Mouse (Mus musculus): ENCODE data around the gene Dcakd. TPM values are rescaled to one million over a fixed set of nuclear protein-coding genes. Genes with fewer than 3 reads are reported as not detected.

The Dcakd gene
- polyA plus RNA-seq, 1 experiment from 2014 or later = 163 TPM

DNA sequence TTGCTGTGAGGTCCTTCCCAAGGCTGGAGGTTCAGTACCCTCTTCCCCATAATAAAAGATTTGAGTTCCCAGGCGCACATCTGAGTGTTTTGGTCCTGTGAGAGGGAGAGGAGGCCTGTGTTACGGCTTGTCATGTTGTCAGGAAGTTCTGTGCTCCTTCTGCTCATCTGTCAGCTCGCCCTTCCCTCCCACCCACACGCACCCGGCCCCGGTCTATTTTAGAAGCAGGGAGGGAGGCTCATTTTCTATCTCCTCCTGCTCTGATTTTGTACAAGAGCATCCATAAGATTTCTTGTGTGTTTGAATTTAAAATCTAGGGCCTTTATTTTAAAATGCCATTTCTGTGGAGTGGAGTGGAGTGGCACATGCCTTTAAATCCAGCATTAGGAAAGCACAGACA, 9.9 kb upstream of the Dcakd start:
- peaks cover 13% of the 10 kb centered on the region for H3K36me3 ChIP-seq
- no peak overlapping the region for H3K27ac ChIP-seq (replicated peaks)
- H3K9ac ChIP-seq (replicated peaks) = no peak overlapping the region
- no peak overlapping the region for H3K4me3 ChIP-seq
- whole genome bisulfite sequencing = 96% methylated on average over 6 of the region's 6 CpGs
- no peak overlapping the region for H3K4me2 ChIP-seq (replicated peaks)
- no peaks in the 10 kb centered on the region for H3K27me3 ChIP-seq
- H3K9me3 ChIP-seq = no peaks in the 10 kb centered on the region
- no peak for ATAC-seq (ENCODE audit: low FRiP score, low read depth)
- H3K4me1 ChIP-seq = no peaks in the 10 kb centered on the region

DNA sequence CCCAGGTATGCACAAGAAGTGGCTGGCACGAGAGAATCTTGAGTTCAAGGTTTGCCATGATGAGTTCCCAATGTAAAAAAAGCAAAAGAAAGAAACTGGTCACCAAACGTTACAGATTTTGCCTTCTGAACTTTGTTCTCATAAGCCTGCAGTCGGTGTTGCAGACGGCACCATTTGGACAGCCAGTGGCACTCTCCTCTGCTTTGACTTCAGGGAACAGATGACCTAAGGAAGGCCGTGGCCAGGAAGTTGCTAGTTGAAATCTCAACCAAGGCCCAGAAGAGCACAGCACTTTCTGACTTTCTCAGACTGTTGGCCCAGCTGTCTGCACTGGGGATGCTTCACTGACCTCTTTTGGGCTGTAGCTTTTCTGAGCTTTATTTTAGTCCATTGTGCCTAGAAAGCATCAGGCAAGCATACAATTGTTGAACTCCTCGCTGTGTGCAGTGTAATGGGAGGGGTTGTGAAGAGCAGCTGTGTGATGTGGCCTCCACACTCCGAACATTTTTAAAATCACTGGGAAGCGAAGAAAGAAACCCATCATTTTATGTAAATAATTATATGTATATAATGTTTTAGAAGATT, 8.8 kb upstream of the Dcakd start:
- Histone ChIP-seq H3K9me3 (no peaks in the 10 kb centered on the region), H3K36me3 (peaks cover 15% of the 10 kb centered on the region), H3K4me2 (replicated peaks) (no peak overlapping the region), H3K27ac (replicated peaks) (no peak overlapping the region), H3K9ac (replicated peaks) (no peak overlapping the region), H3K4me3 (no peak overlapping the region), H3K27me3 (no peaks in the 10 kb centered on the region), H3K4me1 (no peaks in the 10 kb centered on the region)
- WGBS = 90% methylated on average over 8 of the region's 8 CpGs
- no peak for ATAC-seq (ENCODE audit: low FRiP score, low read depth)

DNA sequence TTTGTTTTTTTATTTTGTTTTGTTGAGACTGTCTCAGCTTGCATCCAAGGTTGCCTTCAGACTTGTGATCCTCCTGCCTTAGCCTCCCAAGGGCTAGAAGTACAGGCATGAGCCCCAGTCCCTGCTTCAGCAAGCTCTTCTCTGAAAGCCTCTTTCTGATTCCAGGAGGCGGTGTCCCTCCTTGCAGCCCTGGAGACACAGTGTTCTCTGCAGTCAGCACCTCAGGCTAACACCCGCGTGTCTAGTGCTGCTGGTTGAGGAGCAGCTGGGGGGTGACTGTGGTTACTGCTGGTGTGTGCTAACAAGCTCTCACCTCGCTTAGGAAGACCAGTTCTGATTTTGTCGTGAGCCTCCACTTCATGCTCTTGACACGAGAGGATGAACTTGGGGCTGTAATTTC, 6.9 kb upstream of the Dcakd start:
- Histone ChIP-seq H3K27me3 (no peaks in the 10 kb centered on the region), H3K4me2 (replicated peaks) (no peak overlapping the region), H3K4me1 (peaks cover under 1% of the 10 kb centered on the region; the same call in 1 of the 2 replicates), H3K27ac (replicated peaks) (no peak overlapping the region), H3K9me3 (no peaks in the 10 kb centered on the region), H3K36me3 (peaks cover 18% of the 10 kb centered on the region), H3K4me3 (no peak overlapping the region), H3K9ac (replicated peaks) (no peak overlapping the region)
- 88% methylated on average over 6 of the region's 6 CpGs for WGBS
- ATAC-seq (ENCODE audit: low FRiP score, low read depth) = no peak

DNA sequence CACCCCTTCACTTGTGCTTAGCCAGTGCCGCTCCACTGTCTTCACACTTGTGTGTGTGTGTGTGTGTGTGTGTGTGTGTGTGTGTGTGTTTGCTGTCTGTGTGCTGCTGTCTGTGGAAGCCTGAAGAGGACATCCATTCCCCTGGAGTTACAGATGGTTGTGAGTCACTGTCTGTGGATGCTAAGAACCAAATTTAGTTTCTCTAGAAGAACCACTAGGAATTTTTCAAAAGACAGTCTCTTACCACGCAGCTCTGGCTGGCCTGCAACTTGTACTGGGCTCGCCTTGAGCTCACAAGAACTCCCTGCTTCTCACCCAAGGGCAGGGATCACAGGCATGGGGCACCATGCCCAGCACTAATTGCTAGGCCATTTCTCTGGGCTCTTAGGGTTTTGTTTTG, 4.9 kb upstream of the Dcakd start:
- H3K9me3 ChIP-seq = no peaks in the 10 kb centered on the region
- H3K36me3 ChIP-seq = peaks cover 8% of the 10 kb centered on the region; the same call in 1 of the 2 replicates
- H3K9ac ChIP-seq (replicated peaks) = no peak overlapping the region
- H3K4me1 ChIP-seq = peaks cover 11% of the 10 kb centered on the region
- no peak overlapping the region for H3K4me3 ChIP-seq
- no peak for ATAC-seq (ENCODE audit: low FRiP score, low read depth)
- 93% methylated on average over 3 of the region's 3 CpGs for WGBS
- no peak overlapping the region for H3K27ac ChIP-seq (replicated peaks)
- no peaks in the 10 kb centered on the region for H3K27me3 ChIP-seq
- no peak overlapping the region for H3K4me2 ChIP-seq (replicated peaks)

DNA sequence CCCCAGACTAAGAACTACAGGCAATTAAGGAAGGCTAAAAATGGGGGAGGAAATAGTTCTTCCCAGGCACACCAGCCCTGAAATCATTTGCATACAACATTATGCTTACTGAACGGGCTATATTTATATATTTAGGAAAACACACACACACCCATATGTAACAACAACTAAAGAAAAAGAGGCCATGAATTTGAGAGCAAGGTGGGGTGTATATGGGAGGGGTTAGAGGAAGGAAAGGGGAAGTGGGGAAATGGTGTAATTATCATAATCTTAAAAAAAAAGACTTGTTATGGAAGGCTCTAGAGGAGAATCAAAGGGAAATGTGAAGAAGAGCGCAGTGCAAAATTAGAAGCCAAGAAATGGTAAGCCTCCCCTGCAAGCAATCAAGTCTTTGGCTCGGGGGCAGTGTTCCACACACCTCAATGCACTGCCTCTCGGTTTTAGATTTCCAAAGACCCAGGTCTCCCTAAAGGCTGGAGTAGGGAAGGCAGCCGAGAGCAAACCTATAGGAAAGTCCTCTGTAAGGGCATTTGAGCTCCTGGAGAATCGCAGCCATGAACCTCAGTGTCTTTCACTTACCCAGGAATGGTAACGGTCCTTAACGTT, 460 bp downstream of the Dcakd start:
- WGBS = 16% methylated on average over 8 of the region's 8 CpGs
- ATAC-seq (ENCODE audit: low FRiP score, low read depth) = no peak; the same call in 1 of the 2 replicates

DNA sequence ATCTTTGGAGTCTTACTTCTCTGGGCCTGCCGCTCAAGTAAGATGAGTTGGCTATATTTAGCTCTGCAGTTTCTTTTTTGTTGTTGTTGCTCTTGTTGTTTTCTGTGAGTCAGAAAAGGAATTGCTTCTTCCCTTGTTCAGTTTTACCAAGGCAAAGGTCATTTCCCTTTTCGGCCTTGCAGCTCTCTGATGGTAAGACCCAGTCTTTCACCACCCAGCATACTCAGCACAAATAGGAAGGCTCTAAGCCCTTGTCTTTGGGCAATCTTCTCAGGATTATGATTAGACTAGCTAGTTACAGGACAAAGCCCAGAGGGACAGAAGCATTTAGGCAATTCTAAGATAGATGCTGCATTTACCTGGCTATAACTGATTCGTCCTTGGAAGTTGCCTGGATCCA, 1.2 kb downstream of the Dcakd start:
- Histone ChIP-seq H3K4me3 (no peak overlapping the region; the same call in 1 of the 2 replicates), H3K36me3 (peaks cover 14% of the 10 kb centered on the region; the same call in 1 of the 2 replicates), H3K4me1 (peaks cover 23% of the 10 kb centered on the region), H3K27ac (replicated peaks) (no peak overlapping the region), H3K4me2 (replicated peaks) (peak overlapping the region; percentile 69; the same call in 1 of the 2 replicates), H3K9me3 (no peaks in the 10 kb centered on the region), H3K9ac (replicated peaks) (0 out of 2 replicates have a peak overlapping the region, but pooled peaks have one; percentile 63), H3K27me3 (no peaks in the 10 kb centered on the region)
- WGBS = 93% methylated on average over 3 of the region's 3 CpGs
- ATAC-seq (ENCODE audit: low FRiP score, low read depth) = no peak

More for the DNA sequence above, 460 bp downstream of the Dcakd start:
- peak overlapping the region; percentile 52 for H3K27ac ChIP-seq (replicated peaks)
- no peaks in the 10 kb centered on the region for H3K9me3 ChIP-seq
- peak overlapping the region; percentile 69 for H3K4me2 ChIP-seq (replicated peaks)
- no peaks in the 10 kb centered on the region for H3K27me3 ChIP-seq
- peaks cover 23% of the 10 kb centered on the region for H3K4me1 ChIP-seq
- H3K9ac ChIP-seq (replicated peaks) = peak overlapping the region; percentile 63
- H3K4me3 ChIP-seq = peak overlapping the region; percentile 74
- H3K36me3 ChIP-seq = peaks cover 14% of the 10 kb centered on the region; the same call in 1 of the 2 replicates

DNA sequence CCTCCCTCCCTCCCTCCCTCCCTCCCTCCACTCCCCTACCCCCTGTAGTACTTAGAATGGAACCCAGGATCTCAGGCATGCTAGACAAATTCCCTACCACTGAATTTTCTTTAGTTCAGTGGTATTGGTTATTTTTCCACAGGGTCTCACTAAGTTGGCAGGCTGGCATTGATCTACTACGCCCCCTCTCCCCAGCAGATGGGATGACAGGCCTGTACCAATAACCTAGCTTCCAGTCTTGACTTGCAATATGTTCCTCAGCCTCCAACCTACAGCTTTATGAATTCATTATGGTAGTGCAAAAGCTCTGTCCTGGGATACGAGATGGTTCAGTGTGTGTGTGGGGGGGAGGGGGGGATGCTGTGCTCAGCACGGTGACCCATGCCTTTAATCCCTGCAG, 4.2 kb downstream of the Dcakd start:
- H3K36me3 ChIP-seq = peaks cover 11% of the 10 kb centered on the region; the same call in 1 of the 2 replicates

DNA sequence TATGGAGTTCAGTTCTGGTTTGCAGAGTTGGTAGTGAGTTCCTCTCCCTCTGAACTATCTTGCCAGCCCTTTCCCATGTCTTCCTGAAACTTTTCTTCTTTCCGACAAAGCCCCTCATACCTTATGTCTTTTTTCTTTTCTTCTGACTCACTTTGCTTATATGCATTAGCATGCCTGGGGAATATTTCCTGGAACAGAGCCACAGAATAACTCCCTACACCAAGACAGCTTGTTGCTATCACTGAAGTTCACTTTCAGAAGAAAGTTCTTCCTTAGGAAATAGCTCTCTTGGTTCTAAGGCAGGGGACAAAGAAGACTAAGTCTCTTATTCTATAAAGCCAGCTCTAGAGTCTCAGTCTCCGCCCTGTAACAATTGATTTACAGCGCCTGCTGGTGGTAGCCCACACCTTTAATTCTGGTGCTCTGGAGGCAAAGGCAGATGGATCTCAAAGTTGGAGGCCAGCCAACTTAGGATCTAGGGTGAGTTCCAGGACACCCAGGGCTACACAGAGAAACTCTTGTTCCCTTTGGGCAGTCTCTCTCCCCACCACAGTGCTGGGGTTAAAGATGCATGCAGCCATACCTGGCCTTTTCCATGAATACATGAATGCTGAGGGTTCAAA, 7.3 kb downstream of the Dcakd start:
- ATAC-seq (ENCODE audit: low FRiP score, low read depth) = no peak
- Histone ChIP-seq H3K27me3 (no peaks in the 10 kb centered on the region), H3K4me3 (no peak overlapping the region), H3K9ac (replicated peaks) (no peak overlapping the region), H3K9me3 (no peaks in the 10 kb centered on the region), H3K4me1 (peaks cover 4% of the 10 kb centered on the region), H3K27ac (replicated peaks) (no peak overlapping the region), H3K4me2 (replicated peaks) (no peak overlapping the region), H3K36me3 (peaks cover 11% of the 10 kb centered on the region; the same call in 1 of the 2 replicates)
- WGBS = 76% methylated on average over 3 of the region's 3 CpGs

More for the DNA sequence above, 4.2 kb downstream of the Dcakd start:
- ATAC-seq (ENCODE audit: low FRiP score, low read depth) = no peak
- no peak overlapping the region for H3K9ac ChIP-seq (replicated peaks)
- no peak overlapping the region for H3K27ac ChIP-seq (replicated peaks)
- H3K4me2 ChIP-seq (replicated peaks) = no peak overlapping the region
- no peaks in the 10 kb centered on the region for H3K9me3 ChIP-seq
- 90% methylated on average over 3 of the region's 3 CpGs for WGBS
- H3K27me3 ChIP-seq = no peaks in the 10 kb centered on the region
- no peak overlapping the region for H3K4me3 ChIP-seq
- peaks cover 12% of the 10 kb centered on the region for H3K4me1 ChIP-seq

DNA sequence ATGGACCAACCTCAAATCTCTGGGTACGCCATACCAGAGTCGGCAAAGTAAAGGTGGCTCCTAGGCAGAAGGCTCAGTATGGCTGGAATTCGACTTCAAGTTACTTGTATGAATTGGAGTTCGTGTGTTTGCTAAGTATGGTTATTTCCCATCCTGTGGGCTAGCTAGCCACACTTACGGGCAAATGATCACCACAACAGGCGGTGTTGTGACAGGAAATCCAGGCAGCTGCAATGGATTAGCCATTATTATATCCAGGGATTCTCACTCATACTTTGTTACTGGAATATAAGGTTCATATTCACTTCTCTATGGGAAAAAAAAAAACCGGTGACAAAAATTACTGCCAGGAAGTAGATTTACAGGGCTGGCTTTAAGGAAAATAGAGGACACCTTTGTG, 8.8 kb downstream of the Dcakd start:
- no peak overlapping the region for H3K27ac ChIP-seq (replicated peaks)
- no peaks in the 10 kb centered on the region for H3K27me3 ChIP-seq
- H3K9me3 ChIP-seq = no peaks in the 10 kb centered on the region
- no peaks in the 10 kb centered on the region for H3K36me3 ChIP-seq
- 89% methylated on average over 7 of the region's 7 CpGs for WGBS
- H3K9ac ChIP-seq (replicated peaks) = no peak overlapping the region
- H3K4me1 ChIP-seq = peaks cover 13% of the 10 kb centered on the region
- no peak overlapping the region for H3K4me3 ChIP-seq
- ATAC-seq (ENCODE audit: low FRiP score, low read depth) = no peak
- H3K4me2 ChIP-seq (replicated peaks) = no peak overlapping the region

DNA sequence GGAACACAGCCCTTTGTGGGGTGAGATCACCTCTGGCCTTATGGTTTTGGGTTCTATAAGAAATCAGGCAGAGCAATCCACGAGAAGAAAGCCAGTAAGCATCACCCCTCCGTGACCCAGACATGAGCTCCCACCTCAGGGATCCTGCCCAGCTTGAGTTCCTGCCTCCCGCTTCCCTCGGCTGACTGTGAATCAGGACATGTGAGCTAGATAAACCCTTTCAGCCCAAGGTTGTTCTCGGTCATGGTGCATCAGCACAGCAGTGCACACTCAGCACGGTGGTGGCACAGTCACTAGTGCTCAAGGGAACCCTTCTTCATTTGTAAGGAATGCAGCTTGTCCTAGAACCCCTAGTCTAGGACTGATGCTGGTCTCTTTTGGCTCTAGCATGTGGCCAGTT, 9.3 kb downstream of the Dcakd start:
- WGBS = 79% methylated on average over 6 of the region's 6 CpGs
- Histone ChIP-seq H3K9me3 (no peaks in the 10 kb centered on the region), H3K27ac (replicated peaks) (no peak overlapping the region), H3K4me1 (peaks cover 13% of the 10 kb centered on the region), H3K36me3 (no peaks in the 10 kb centered on the region), H3K4me3 (no peak overlapping the region), H3K27me3 (no peaks in the 10 kb centered on the region), H3K4me2 (replicated peaks) (no peak overlapping the region), H3K9ac (replicated peaks) (no peak overlapping the region)
- ATAC-seq (ENCODE audit: low FRiP score, low read depth) = no peak

DNA sequence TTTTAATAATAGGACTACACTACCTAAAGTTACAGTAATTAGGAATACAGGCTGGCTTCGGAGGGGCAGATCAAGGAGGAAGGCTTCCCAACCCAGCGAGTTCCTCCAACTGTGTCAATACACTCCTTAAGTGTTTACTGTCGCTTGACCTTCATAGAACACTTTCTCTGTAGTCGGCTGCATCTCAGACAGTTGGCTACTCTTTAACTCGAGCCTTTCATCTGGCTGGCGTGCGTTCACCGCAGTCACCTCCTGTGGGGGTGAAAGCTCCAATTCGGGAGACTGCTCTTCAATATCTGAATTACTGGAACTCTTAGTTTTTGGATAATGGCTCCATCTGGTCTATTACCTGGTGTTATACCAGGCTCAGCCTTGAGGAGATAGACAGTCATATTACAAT, 10.5 kb downstream of the Dcakd start:
- WGBS = 76% methylated on average over 9 of the region's 9 CpGs
- Histone ChIP-seq H3K36me3 (peaks cover 11% of the 10 kb centered on the region; the same call in 1 of the 2 replicates), H3K9ac (replicated peaks) (no peak overlapping the region), H3K27me3 (no peaks in the 10 kb centered on the region), H3K4me3 (no peak overlapping the region), H3K9me3 (no peaks in the 10 kb centered on the region), H3K27ac (replicated peaks) (no peak overlapping the region), H3K4me2 (replicated peaks) (no peak overlapping the region), H3K4me1 (peaks cover 13% of the 10 kb centered on the region)
- ATAC-seq (ENCODE audit: low FRiP score, low read depth) = no peak

DNA sequence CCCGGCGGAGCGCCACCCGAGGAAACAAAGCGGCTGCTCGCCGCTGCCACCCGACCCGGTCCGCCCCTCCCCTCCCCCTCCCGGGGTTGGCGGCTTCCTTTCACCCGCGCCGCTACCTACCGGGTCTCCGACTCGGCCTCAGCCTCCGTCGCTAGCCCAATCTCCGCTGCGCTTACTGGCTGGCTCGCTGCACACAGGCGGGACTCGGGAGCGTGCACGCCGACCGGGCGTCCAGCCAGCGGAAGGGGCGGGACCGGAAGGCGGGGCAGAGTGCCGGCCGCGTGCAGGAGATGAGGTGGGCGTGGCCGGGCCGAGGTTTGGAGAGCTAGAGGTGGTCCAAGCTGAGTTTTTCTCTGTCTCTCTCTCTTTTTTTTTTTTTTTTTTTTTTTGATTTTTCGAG, 11.2 kb downstream of the Dcakd start:
- Histone ChIP-seq H3K9me3 (no peaks in the 10 kb centered on the region), H3K27me3 (no peaks in the 10 kb centered on the region), H3K4me1 (peaks cover 13% of the 10 kb centered on the region), H3K4me3 (peak overlapping the region; percentile 71), H3K4me2 (replicated peaks) (peak overlapping the region; percentile 59), H3K9ac (replicated peaks) (peak overlapping the region; percentile 75), H3K36me3 (peaks cover 13% of the 10 kb centered on the region; the same call in 1 of the 2 replicates), H3K27ac (replicated peaks) (peak overlapping the region; percentile 92)
- ATAC-seq (ENCODE audit: low FRiP score, low read depth) = peak; percentile 97
- 0% methylated on average over 36 of the region's 41 CpGs for WGBS
